Mouse (Mus musculus) fibroblast of lung, adult 2 months (primary cell): Measurements from ENCODE around the gene Mtrf1l.

Source experiments
- DNase-seq: peaks from one replicate; pipeline ENCODE4 v3.0.0-alpha.2; 2011; ENCODE audit warnings: low read depth

Mtrf1l gene

GRCm38 (mm10) chr10:5804691-5805156 is 19.0 kb downstream of the Mtrf1l start:
- DNase-seq, result no peak

- DNase-seq, result no peak
These were observed 20.0 kb downstream of the Mtrf1l start for GRCm38 (mm10) chr10:5803739-5804138.

GRCm38 (mm10) chr10:5802866-5803265 is 20.8 kb downstream of the Mtrf1l start:
- no peak for DNase-seq

- DNase-seq, result no peak
These were observed 23.2 kb downstream of the Mtrf1l start for GRCm38 (mm10) chr10:5800490-5800889.

GRCm38 (mm10) chr10:5798069-5798468 is 25.6 kb downstream of the Mtrf1l start:
- no peak for DNase-seq

GRCm38 (mm10) chr10:5790657-5791056 is 33.1 kb downstream of the Mtrf1l start:
- no peak for DNase-seq

- no peak for DNase-seq
These were observed 36.8 kb downstream of the Mtrf1l start for GRCm38 (mm10) chr10:5786923-5787322.
